Mouse (Mus musculus) testis, postnatal 14 days (tissue): ENCODE results near the gene Igsf23.
"Not testable (repeated sequence)": the region's sequence is repeated elsewhere in the genome, so short reads cannot be mapped to it uniquely, and the experiment has no call there.

ENCODE experiments used
- DNase-seq: peaks from one replicate; pipeline ENCODE4 v3.0.0; 2021; ENCODE audit warnings: low spot score

The Igsf23 gene

DNA sequence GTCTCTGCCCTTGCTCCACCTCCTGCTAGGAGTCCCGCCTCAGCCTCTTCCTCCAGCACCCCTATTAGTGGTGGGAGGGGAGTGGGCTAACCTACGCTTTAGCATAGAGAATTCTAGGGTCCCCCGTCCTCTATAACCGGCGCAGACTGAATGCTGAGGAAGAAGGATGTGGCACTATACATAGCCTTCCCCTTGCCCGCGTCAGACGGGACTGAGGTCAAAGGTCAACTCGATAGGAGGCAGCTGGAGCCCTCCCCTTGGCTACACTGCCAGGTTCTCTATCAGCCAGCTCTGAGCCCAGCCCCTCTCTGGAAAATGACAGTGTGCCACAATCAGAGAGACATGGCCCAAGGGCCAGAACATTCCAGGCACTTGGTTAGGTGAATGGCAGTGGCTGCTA is at the start of gene Igsf23:
Igsf23 (minus strand) TSS at position 168 of the 400 bp plus-strand sequence.
- no peak for DNase-seq

DNA sequence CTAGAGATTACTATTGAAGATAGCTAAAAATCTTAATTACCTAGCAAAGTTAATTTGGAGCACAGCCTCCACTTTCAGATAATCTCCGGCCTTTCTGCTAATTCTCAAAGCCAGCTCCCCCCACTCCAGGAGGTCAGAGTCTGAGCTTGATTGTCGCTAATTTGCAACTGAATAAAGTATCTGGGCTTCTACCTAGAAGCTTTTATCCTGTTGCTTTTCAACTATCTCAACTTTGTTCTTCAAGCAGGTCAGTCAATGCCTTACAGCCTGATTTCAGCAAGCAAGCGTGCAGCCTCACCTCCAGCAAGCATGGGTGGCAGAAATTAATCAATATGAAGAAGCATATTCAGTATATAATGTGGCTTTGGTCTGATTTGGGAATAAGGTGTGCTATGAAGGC is 46.2 kb upstream of the Igsf23 start:
- not testable (repeated sequence) for DNase-seq

DNA sequence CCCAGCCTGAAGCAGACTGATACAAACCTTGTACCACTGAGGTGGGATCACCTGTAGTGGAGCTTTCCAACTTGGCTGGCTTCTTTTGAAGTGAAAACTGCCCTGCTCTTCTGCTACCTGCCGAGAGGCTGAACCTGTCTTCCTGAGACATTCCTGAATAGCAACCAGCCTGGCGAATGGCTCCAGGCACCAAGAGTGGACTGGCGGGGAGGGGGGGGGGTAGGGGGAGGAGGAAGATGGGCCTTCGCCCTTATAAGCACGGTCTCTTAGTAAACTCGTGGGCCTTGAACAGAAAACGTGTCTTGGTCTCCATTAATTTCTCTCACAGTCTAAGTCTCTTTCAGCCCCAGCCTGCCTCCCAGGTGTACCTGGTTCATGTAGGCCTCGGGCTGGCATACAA is 40.6 kb upstream of the Igsf23 start, which contains the start of gene Nlrp9b:
Nlrp9b (plus strand) TSS at position 301 of the 400 bp plus-strand sequence.
- not testable (repeated sequence) for DNase-seq

DNA sequence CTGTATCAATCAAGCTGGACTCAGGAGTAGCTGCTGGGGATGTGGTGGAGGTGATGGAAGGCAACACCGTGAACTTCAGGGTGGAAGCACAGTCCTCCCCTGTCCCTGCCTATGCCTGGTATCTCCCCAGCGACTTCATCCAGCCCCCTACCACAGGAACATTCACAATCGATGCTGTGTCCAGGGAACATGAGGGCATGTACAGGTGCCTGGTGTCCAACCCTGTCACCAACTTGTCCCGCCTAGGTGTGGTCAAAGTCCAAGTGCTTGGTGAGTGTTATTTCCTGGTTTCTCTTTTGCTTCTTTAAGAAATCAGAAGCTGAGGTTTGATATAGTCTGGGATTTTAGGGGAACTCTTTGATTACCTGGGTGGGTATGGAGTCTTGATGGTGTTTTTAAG is 21.0 kb upstream of the Igsf23 start:
- no peak for DNase-seq

DNA sequence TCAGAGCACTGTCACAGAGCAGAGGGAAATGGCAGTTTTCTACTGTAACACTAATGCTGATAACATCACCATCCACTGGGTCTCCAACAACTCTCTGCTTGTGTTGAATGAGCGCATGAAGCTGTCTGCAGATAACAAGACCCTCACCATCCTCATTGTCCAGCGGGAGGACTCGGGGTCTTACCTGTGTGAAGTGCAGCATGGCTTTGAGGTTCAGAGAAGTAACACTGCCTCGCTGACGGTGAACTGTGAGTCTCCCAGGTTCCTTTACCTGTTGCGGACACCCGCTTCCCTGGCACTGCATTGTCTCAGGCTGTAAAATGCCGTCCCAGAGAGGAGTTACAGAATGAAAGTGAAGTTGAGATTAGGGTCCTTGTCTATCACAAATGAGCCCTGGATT is 19.6 kb upstream of the Igsf23 start:
- DNase-seq: no peak

DNA sequence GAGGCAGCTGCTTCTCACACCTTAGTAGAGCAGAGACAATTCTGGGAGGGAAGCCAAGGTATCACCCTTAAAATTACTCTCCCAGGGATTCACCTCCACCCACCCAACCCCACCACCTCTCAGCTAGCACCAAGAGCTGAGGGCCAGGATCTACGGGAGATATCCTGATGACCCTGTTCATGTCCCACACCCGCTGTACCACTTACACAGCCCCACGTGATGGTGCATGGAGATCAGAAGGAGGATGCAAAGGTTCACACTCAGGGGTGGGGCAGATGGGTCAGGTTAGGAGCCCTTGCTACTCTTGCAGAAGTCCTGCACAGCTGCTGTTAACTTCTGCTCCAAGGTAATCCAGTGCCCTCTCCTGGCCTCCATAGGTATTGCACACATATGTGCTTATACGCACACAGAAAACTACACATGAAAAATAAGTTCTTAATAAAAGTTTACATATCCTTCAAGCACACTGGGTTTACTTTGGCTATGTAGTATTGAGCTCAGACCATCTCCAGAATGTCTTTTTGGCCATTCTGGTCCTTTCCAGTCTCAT is 19.1 kb upstream of the Igsf23 start:
- no peak for DNase-seq

DNA sequence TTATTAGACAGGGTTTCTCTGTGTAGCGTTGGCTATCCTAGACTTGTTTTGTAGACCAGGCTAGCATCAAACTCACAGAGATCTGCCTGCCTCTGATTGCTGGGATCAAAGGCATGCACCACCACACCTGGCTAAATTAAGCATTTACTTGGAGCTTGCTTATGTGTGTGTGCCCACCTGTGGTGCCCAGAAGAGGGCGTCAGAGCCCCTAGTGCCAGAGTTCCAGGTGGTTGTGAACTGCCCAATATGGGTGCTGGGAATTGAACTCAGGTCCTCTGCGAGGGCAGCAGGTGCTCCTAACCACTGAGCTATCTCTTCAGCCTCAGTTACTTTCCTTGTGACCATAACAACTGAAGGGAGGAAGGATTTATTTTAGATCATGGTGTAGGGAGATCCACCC is 18.6 kb upstream of the Igsf23 start:
- no peak for DNase-seq

DNA sequence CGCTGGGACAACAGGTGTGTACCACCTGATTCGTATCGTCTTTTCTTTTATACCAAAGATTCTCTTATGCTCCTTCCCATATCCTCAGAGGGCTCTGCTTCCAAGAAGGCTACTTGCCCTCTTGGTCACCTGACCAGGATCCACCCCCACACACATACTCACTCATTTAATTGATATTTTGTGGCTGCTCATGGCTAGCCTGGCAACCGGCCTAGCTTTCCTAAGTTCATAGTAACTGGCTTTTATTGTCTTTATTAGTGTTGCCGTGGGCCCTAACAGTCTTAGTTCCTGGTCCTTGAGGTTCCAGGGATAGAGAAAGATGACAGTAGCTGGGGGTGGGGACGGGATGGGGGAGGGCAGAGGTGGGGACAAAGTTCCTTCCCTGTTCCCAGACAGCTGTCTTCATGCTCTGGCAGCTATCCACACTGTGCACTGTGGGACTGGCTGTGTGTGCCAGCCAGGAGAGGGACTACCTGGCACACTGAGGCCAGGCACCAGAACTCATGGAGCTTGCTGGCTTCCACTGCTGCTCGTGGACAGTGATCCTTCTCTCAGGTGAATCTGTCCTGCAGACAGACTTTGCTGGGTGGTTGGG is 14.5 kb upstream of the Igsf23 start, which contains the start of gene Ceacam20:
Ceacam20 (plus strand) TSS at position 428 of the 595 bp plus-strand sequence.
- no peak for DNase-seq

DNA sequence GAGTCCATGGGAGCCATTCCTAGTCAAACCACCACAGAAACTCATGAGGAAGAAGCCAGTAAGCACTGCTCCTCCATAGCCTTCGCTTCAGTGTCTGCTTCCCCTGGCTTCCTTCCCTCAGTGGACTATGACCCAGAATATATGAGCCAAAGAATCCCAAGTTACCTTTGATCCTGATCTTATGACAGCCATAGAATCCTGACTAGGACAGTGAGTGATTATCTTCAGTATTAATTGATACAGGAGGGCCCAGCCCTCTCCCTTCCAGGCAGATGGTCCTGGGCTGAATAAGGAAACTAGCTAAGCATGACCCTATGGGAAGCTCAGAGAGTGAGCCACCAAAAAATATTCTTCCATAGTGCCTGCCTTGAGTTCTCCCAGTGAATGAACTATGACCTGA is 11.9 kb upstream of the Igsf23 start:
- no peak for DNase-seq

DNA sequence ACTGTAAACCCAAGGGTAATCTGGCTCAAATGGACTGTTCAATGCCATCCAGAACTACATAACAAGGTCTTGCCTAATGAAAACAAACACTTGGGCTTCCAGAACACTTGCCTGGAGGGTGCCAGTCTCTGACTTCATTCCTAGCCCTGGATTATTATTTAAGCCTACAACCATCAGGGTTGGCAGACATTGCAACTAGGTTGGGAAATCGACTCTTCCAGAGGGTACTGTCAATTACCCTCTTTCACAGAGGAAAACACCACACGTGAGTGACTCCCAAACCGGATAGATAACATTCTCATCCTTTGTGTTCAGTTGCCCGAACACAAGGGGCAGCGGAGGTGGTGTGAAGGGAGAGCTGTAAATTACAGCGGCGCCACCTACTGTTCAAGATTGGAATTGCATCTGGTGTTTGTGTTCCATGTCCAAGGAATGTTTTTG is 5.8 kb upstream of the Igsf23 start:
- DNase-seq: peak; percentile 77

DNA sequence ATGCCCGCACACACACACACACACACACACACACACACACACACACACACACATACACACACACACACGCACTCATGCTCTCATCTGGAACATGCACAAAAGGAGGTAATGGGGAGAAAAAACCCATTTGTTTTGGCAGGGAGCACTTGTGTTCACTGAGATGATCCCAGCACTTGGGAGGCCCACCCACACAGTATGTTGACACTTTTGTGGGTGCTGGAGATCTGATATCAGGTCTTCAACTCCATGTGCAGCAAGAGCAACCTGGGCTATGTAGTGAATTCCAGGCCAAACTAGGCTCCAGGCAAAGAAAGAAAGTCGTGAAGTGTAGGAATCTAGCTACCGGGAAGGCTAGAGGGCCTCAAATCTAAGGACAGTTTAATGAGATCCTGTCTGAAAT is 5.3 kb upstream of the Igsf23 start:
- no peak for DNase-seq

DNA sequence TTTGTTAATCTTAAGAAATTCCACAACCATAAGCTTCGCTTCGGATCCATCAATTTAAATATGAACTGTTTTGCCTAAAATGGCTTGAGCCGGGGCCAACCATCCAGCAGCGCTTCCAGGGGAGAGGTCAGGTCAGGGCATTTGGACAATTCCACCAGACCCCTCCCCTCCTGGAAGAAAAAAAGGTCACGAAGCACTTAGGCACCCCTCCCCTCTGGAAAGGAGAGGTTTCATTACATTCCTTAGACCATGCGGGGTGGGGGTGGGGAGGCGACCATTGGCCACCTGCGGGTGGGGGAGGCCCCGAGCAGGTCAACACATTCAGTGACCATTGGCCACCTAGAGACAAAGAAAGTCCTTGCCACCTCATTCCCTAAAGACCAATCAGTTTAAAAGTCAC is 2.5 kb upstream of the Igsf23 start:
- DNase-seq: no peak

DNA sequence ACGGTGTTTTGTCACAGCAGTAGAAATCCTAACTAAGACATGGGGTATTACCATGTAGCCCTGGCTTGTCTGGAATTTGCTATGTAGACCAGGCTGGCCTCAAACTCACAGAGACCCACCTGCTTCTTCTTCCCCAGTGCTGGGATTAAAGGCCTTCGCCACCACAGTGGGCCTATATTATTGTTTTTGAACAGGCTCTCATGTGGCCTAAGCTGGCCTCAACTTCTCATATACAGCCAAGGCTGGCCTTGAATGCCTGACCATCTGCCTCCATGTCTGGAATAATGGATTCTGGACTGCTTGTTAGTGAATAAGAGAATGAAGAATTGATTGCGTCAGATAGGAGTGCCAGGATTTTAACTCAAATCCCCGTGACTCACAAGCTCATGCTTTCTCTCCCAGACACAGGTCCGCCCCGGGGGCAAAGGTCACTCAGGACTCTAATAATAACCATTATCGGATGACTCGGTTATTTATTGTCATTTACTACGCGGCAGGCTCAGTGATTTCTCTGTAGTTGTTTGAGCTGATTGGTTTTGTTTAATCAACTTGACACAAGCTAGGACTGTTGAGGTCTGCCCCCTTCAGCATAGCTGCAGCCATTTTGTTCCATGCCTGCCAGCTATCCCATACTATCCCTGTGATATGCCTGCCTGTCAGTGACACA is 1.9 kb upstream of the Igsf23 start:
- no peak for DNase-seq

DNA sequence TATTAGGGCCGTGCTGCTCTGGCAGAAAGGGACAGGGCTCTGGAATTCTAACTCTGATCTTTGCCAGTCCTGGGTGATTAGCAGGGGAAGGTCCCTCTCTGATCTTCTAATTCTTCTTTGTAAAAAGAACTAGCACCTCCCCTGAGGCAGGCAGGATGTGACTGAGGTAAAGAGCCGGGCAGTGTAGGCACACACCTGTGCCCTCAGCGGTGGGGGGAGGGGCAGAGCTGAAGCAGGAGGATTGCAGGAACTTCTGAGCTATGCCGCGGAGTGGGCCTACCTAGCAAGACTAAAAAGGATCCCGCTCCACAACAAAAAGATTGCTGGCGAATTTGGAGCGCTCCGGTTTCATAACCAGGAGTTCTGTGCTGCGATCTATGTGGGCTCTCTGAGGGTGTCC is 560 bp downstream of the Igsf23 start:
- DNase-seq: no peak

DNA sequence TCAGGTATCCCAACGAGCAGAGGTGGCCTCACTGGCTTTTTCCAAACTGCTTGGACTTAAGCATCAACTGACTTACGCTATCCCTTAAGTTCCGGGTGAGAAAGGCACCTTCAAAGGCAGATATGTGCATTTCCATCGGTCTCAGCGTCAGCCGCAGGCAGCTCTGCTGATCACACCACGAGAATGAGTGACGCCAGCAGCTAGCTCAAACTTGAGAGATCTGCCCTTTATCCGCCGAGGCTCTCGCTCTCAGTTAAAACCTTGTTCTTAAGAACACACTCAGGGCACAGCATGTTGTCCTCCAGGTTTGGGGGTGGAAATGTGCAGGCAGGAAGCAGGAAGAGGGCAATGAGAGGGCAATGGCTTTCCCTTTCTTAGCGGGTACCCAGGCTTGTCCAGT is 1.6 kb downstream of the Igsf23 start:
- DNase-seq: no peak

DNA sequence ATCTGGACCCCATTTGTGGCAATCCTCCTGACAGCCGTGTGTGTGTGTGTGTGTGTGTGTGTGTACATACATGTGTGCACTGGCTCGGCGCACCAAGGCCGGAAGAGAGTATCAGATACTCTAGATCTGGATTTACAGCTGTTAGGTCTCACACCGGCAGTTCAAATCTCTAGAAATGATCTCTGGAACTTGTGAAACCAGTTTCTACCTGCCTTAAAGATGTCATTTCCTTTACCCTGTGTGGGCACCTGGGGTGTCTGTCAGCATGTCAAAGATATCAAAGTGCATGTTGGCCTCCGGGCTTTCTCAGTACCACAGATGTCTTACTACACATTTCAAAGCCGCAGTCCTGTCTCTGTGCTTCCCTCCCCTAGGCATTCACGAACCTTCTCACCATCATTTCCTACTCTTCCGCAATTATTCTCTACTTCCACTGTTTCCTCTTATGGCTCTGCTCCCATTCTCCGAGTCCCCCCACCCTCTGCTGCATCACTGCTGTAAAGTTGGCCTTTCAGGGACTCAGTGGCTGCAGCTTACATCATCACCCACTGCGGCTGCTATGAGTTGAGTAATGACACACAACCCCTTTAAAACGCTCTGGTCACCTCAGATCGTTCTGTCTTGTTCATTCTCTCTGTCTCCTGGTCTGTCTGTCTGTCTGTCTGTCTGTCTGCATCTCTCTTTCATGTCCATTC is 4.6 kb downstream of the Igsf23 start:
- DNase-seq: no peak

DNA sequence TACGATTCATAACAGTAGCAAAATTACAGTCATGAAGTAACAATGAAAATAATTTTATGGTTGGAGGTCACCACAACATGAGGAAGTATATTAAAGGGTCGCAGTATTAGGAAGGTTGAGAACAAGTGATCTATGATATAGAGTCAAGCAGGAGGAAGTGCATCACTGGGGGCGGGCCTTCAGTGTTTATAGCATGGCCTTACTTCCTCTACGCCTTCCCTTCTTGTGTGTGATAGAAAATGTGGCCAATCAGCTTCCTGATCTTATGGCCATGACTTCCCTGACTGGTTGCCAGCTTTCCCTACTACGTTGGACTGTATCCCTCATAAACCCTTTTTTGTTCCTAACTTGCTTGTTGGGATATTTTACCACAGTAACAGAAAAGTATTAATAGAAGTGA is 5.4 kb downstream of the Igsf23 start:
- no peak for DNase-seq

DNA sequence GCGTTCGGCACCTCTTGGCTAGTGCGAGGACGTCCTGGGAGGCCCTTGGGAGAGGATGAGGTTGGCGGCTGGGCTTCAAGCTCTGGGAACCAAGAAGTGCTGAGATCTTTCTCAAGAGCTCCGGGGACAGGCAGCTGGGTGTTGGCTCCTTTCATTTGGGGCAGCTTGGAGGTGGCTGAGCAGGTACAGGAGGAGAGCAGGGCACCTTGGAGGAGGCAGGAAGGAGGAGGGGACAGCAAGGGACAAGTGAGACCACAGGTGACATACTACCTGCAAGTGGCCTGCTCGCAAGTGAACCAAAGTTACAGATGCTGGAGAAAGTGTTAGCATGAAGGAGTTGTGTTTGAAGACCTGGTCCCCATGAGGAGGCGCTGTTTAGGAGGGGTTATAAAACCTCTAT is 5.8 kb downstream of the Igsf23 start:
- no peak for DNase-seq

DNA sequence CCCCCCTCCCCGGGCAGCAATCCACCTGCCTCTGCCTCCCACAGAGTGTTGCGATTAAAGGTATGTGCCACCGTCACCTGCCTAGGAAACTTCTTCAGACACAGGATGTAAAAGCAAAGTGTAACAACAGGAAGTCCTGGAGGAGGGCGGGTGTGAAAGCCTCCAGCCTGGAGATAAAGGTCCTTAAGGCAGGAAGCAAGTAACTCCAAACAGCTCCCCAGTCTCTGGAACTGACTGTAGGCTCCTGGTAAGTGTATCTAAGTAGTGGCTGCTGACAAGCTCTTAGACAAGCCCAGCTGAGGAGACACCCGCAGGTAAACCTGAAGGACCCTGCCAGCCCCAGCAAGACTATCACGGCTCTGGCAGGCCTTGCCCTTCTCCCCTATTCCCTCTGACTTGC is 10.3 kb downstream of the Igsf23 start:
- no peak for DNase-seq

DNA sequence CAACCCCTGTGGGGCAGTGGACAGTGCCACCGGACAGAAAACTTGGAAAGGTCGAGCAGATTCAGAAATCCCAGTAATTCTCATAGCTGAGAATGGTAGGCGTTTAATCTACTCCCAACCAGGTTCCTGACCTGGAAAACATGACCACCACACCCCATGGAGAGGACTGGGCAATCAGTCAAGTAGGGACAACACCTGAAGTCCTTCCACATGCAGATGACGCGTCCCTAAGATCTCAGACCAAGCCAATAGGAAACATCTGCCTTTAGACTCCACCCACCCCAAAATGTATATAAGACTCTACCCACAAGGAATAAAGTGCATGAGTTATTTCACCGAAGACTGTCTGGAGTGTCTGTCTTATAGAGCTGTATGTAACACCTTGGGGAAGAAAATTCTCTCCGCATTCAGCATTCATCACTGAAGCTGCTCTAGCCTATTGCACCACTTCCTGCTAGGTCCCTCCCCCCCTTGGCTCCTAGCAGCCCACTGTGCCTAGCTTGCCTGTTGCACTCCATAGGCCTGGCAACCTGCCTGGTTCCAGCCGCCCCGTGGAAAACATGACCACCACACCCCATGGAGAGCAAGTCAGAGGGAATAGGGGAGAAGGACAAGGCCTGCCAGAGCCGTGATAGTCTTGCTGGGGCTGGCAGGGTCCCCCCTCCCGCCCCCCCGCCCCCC is 10.9 kb downstream of the Igsf23 start:
- peak; percentile 68 for DNase-seq

DNA sequence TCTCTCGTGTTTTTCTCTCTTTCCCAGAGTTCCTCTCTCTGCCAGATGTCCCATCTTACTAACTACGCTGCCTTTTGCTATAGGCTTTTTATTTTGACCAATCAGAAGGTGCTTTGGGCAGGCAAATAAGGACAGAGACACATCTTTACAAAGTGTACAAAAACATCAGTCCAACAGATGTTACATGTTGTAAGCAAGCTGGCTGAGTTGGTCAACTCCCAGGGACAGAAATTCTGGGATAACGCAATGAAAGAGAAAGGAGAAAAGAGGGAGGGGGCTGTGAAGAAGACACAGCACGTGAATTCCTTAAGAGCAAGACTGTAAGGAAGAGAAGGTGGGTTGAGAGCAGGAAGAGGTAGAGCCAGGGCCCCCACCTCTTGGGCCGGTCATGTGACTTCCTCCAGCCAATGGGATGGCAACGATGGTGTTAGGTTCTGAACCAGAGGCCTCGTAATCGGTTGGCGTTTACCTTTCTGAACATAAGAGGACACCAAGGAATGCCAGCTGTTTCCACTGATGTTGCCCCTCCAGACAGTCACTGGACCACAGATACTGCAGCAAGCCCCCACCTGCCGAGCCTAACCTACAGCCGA is 13.2 kb downstream of the Igsf23 start:
- no peak for DNase-seq

DNA sequence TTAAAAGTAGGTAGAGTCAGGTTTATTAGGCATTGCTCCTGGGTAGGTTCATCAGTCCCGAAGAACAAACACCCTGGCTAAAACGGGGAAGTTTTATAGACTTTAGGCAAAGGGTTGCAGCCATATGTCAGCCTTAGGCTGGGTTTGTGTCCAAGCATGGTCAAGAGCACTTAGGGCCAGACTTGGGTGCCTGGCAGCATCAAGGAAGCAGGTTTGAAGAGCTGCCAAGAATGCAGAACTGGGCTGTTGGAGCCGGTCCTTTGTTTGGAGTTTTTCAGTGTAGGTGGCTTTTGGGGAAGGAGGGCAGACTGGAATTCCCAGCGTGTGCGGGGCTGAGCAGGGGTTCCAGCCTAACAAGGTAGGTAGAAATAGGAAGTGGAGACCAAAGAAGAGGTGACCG is 14.6 kb downstream of the Igsf23 start:
- no peak for DNase-seq
